Mouse (Mus musculus) embryo, embryonic 11 days (tissue): ENCODE results near the gene Fbxo28.

Experiments
- DNase-seq: peaks from one replicate; pipeline ENCODE4 v3.0.0-alpha.2; 2015

Fbxo28 gene

GRCm38 (mm10) chr1:182340821-182341781 is at the start of gene Fbxo28:
TSS of gene Fbxo28 (minus strand) at chr1:182341629.
- peak; percentile 96 for DNase-seq

GRCm38 (mm10) chr1:182388729-182389128 is 47.3 kb upstream of the Fbxo28 start:
- no peak for DNase-seq

- no peak for DNase-seq
Observed at GRCm38 (mm10) chr1:182386449-182386848, 45.0 kb upstream of the Fbxo28 start.

- no peak for DNase-seq
Observed at GRCm38 (mm10) chr1:182383096-182383495, 41.7 kb upstream of the Fbxo28 start.

GRCm38 (mm10) chr1:182381327-182381726 is 39.9 kb upstream of the Fbxo28 start:
- DNase-seq: no peak

GRCm38 (mm10) chr1:182380683-182381082 is 39.3 kb upstream of the Fbxo28 start:
- DNase-seq: no peak

GRCm38 (mm10) chr1:182378876-182379275 is 37.4 kb upstream of the Fbxo28 start:
- DNase-seq: no peak

- DNase-seq: no peak
Observed at GRCm38 (mm10) chr1:182378205-182378835, 36.9 kb upstream of the Fbxo28 start.

- no peak for DNase-seq
Observed at GRCm38 (mm10) chr1:182377519-182377918, 36.1 kb upstream of the Fbxo28 start.

GRCm38 (mm10) chr1:182376826-182377225 is 35.4 kb upstream of the Fbxo28 start:
- no peak for DNase-seq

- peak; percentile 74 for DNase-seq
Observed at GRCm38 (mm10) chr1:182376221-182376620, 34.8 kb upstream of the Fbxo28 start.

GRCm38 (mm10) chr1:182371891-182372290 is 30.5 kb upstream of the Fbxo28 start:
- DNase-seq: no peak

- DNase-seq: no peak
Observed at GRCm38 (mm10) chr1:182369435-182369834, 28.0 kb upstream of the Fbxo28 start.

GRCm38 (mm10) chr1:182368782-182369181 is 27.4 kb upstream of the Fbxo28 start:
- no peak for DNase-seq

GRCm38 (mm10) chr1:182368309-182368708 is 26.9 kb upstream of the Fbxo28 start:
- DNase-seq: no peak

GRCm38 (mm10) chr1:182363683-182364404 is 22.4 kb upstream of the Fbxo28 start:
- no peak for DNase-seq

- DNase-seq: no peak
Observed at GRCm38 (mm10) chr1:182362703-182363102, 21.3 kb upstream of the Fbxo28 start.

- no peak for DNase-seq
Observed at GRCm38 (mm10) chr1:182358133-182358532, 16.7 kb upstream of the Fbxo28 start.

GRCm38 (mm10) chr1:182354504-182355147 is 13.2 kb upstream of the Fbxo28 start:
- no peak for DNase-seq

GRCm38 (mm10) chr1:182349557-182349956 is 8.1 kb upstream of the Fbxo28 start:
- no peak for DNase-seq

- DNase-seq: no peak
Observed at GRCm38 (mm10) chr1:182346491-182346890, 5.1 kb upstream of the Fbxo28 start.

- DNase-seq: no peak
Observed at GRCm38 (mm10) chr1:182345857-182346256, 4.4 kb upstream of the Fbxo28 start.

GRCm38 (mm10) chr1:182341993-182342392 is 564 bp upstream of the Fbxo28 start:
- DNase-seq: no peak
